8 mouse cellular contexts compared by ENCODE assay signal in genomic region chr2:24962304-24963000, GRCm38 (mm10). TPM values are rescaled to one million over a fixed set of nuclear protein-coding genes. Genes with fewer than 3 reads are reported as not detected.
DNase-seq lines count a peak whose midpoint lies in the region; ATAC-seq and TF ChIP-seq lines count a peak whose summit lies in the region.

Dph7 (plus strand) TSS chr2:24962400.

- peak; percentile 89 for DNase-seq in 416B (ENCODE audit: low read depth)
- DNase-seq in heart, adult 9 months (ENCODE audit: low spot score in 2 of 2): peak; percentile 70 to 75
- peak; percentile 89 for DNase-seq in liver
- peak; percentile 87 to 93 for DNase-seq in spleen, postnatal 4 days (ENCODE audit: low spot score in 2 of 2)

- peak; percentile 93 for TF ChIP-seq CTCF in bone marrow, adult 2 months (IDR thresholded peaks at IDR 0.05; ENCODE audit: control insufficient read depth, insufficient read depth, low read length)

- TF ChIP-seq POLR2A in bone marrow, adult 2 months (IDR thresholded peaks at IDR 0.05; ENCODE audit: borderline replicate concordance, control insufficient read depth, low read depth, low read length): peak; percentile 81; the same call in 1 of the 2 replicates

- H3K36me3 ChIP-seq in embryonic facial prominence, embryonic 15.5 days: peaks cover 53% of the 10 kb centered on the region
- peaks cover 56% of the 10 kb centered on the region for H3K36me3 ChIP-seq in kidney, embryonic 15.5 days

- H3K9ac ChIP-seq in embryonic facial prominence, embryonic 15.5 days: peak within 1 kb of the TSS; percentile 75
- H3K9ac ChIP-seq in kidney, embryonic 15.5 days: peak within 1 kb of the TSS; percentile 77

- 0 out of 2 replicates have a peak within 1 kb of the TSS, but pooled peaks have one; percentile 0 for H3K27ac ChIP-seq in bone marrow, adult 2 months (ENCODE audit: control insufficient read depth, insufficient read depth, low read depth, low read length, poor library complexity)
- H3K27ac ChIP-seq in embryonic facial prominence, embryonic 15.5 days (replicated peaks): peak within 1 kb of the TSS; percentile 69
- peak within 1 kb of the TSS; percentile 54; the same call in 1 of the 2 replicates for H3K27ac ChIP-seq in kidney, embryonic 15.5 days

- H3K27me3 ChIP-seq in embryonic facial prominence, embryonic 15.5 days: no peaks in the 10 kb centered on the region
- no peaks in the 10 kb centered on the region for H3K27me3 ChIP-seq in kidney, embryonic 15.5 days

- no peaks in the 10 kb centered on the region for H3K9me3 ChIP-seq in embryonic facial prominence, embryonic 15.5 days (replicated peaks)
- H3K9me3 ChIP-seq in kidney, embryonic 15.5 days (replicated peaks): no peaks in the 10 kb centered on the region

- H3K4me3 ChIP-seq in bone marrow, adult 2 months (replicated peaks; ENCODE audit: control insufficient read depth, low read depth, low read length): peak within 1 kb of the TSS; percentile 87
- peak within 1 kb of the TSS; percentile 78 for H3K4me3 ChIP-seq in embryonic facial prominence, embryonic 15.5 days (replicated peaks)
- H3K4me3 ChIP-seq in kidney, embryonic 15.5 days (replicated peaks): peak within 1 kb of the TSS; percentile 73

- under 1% methylated on average over 28 of the region's 28 CpGs for WGBS in bone marrow, adult 2 months
- under 1% methylated on average over 28 of the region's 28 CpGs for WGBS in embryonic facial prominence, embryonic 15.5 days
- under 1% methylated on average over 28 of the region's 28 CpGs for WGBS in kidney, embryonic 15.5 days

- peak; percentile 83 for ATAC-seq in embryonic facial prominence, embryonic 15.5 days (ENCODE audit: insufficient number of reproducible peaks, low FRiP score, low TSS enrichment, low read depth)
- ATAC-seq in kidney, embryonic 15.5 days (replicated peaks; ENCODE audit: low FRiP score): peak; percentile 86
- peak; percentile 97 for ATAC-seq in monocyte, adult 5-6 weeks (replicated peaks; ENCODE audit: insufficient number of reproducible peaks, low FRiP score, low TSS enrichment, poor library complexity, severe bottlenecking)

- H3K4me2 ChIP-seq in embryonic facial prominence, embryonic 15.5 days (replicated peaks): peak within 1 kb of the TSS; percentile 52
- peak within 1 kb of the TSS; percentile 74 for H3K4me2 ChIP-seq in kidney, embryonic 15.5 days

- no peaks in the 10 kb centered on the region for H3K4me1 ChIP-seq in bone marrow, adult 2 months (ENCODE audit: control insufficient read depth, insufficient read depth, low read length)
- peaks cover 8% of the 10 kb centered on the region for H3K4me1 ChIP-seq in embryonic facial prominence, embryonic 15.5 days
- peaks cover 10% of the 10 kb centered on the region for H3K4me1 ChIP-seq in kidney, embryonic 15.5 days

RNA-seq across cellular contexts. Expression of gene Dph7, which starts in this region (rescaled TPM):
- 6.4 and 15.3 TPM in 2 replicates for polyA plus RNA-seq in bone marrow, adult 2 months (2011; ENCODE audit: insufficient read depth, insufficient read length, low replicate concordance, missing spikeins)
- polyA plus RNA-seq in embryonic facial prominence, embryonic 15.5 days (2015; fragmentation: Nextera tagmentation; extraction: Ambion mirVana): 25.7 and 32.6 TPM in 2 replicates
- polyA plus RNA-seq in kidney, embryonic 15.5 days (2015; fragmentation: Nextera tagmentation; extraction: Ambion mirVana): 28.3 and 29.5 TPM in 2 replicates
- total RNA-seq in monocyte, adult 5-6 weeks (2017): 8.6 to 12.9 TPM (median 12.2 TPM) in 3 replicates

Comparison
In these comparisons a context has a peak if more than half of its experiments do, and no peak if none do; other contexts are left out.
1. Peak in every context shown above with its lines: DNase-seq, ATAC-seq, H3K4me3 ChIP-seq and H3K27ac ChIP-seq.
2. H3K27ac ChIP-seq: peak in every context shown above with its lines; median percentile 69 in embryonic facial prominence, embryonic 15.5 days; 54 in kidney, embryonic 15.5 days; 0 in bone marrow, adult 2 months.